15 mouse cellular contexts compared by ENCODE assay signal in genomic region chr11:36481524-36481923, GRCm38 (mm10).
DNase-seq lines count a peak whose midpoint lies in the region; ATAC-seq and TF ChIP-seq lines count a peak whose summit lies in the region.
"Had no signal": no experiment of that assay in that cellular context is flagged by ENCODE, and none has a peak within 500 bp of the region (broad histone marks: within the 10 kb centered on the region; RNA-seq: fewer than 3 reads in every experiment).

No protein-coding gene starts in this region.

- peak; percentile 66 for DNase-seq in heart, adult 11 months
- DNase-seq in heart, postnatal 14 days = no peak
- DNase-seq in hindbrain, postnatal 0 days (ENCODE audit: low spot score) = no peak
- DNase-seq: adrenal gland, adult 8-10 months; cerebellum, adult 11 months; cerebellum, postnatal 25 days; gastrocnemius, adult 2 months; liver, postnatal 0 days; thymus, postnatal 4 days had no signal

- peaks cover 40% of the 10 kb centered on the region for H3K4me1 ChIP-seq in hindbrain, embryonic 12.5 days
- H3K4me1 ChIP-seq in hindbrain, postnatal 0 days (ENCODE audit: insufficient read depth, low read length) = peaks cover 10% of the 10 kb centered on the region
- peaks cover 35% of the 10 kb centered on the region for H3K4me1 ChIP-seq in midbrain, embryonic 12.5 days
- H3K4me1 ChIP-seq in midbrain, embryonic 16.5 days (ENCODE audit: control insufficient read depth, insufficient read depth, low read length) = peaks cover 49% of the 10 kb centered on the region
- H3K4me1 ChIP-seq in neural tube, embryonic 14.5 days (ENCODE audit: control insufficient read depth, insufficient read depth, low read length) = peaks cover 27% of the 10 kb centered on the region; the same call in 1 of the 2 replicates

- TF ChIP-seq CTCF in hindbrain, postnatal 0 days (IDR thresholded peaks at IDR 0.05; ENCODE audit: low read depth) = no peak

- H3K27ac ChIP-seq in hindbrain, embryonic 12.5 days = no peak overlapping the region
- no peak overlapping the region for H3K27ac ChIP-seq in hindbrain, postnatal 0 days
- H3K27ac ChIP-seq in midbrain, embryonic 12.5 days (replicated peaks) = no peak overlapping the region
- no peak overlapping the region for H3K27ac ChIP-seq in midbrain, embryonic 16.5 days (ENCODE audit: low read length)
- H3K27ac ChIP-seq in neural tube, embryonic 14.5 days (ENCODE audit: low read depth, low read length) = no peak overlapping the region
- H3K27ac ChIP-seq: gastrocnemius, adult 2 months had no signal

- no peaks in the 10 kb centered on the region for H3K9me3 ChIP-seq in hindbrain, embryonic 12.5 days (replicated peaks)
- H3K9me3 ChIP-seq in hindbrain, postnatal 0 days (ENCODE audit: low read length) = no peaks in the 10 kb centered on the region
- H3K9me3 ChIP-seq in midbrain, embryonic 12.5 days = no peaks in the 10 kb centered on the region
- H3K9me3 ChIP-seq in midbrain, embryonic 16.5 days (replicated peaks; ENCODE audit: control insufficient read depth, low read length, poor library complexity, severe bottlenecking) = no peaks in the 10 kb centered on the region
- no peaks in the 10 kb centered on the region for H3K9me3 ChIP-seq in neural tube, embryonic 14.5 days (ENCODE audit: control insufficient read depth, low read length)

- ATAC-seq in hindbrain, embryonic 12.5 days (ENCODE audit: low FRiP score) = peak; percentile 59
- ATAC-seq in hindbrain, postnatal 0 days = no peak
- peak; percentile 21; the same call in 1 of the 2 replicates for ATAC-seq in midbrain, embryonic 12.5 days (ENCODE audit: low FRiP score, low read depth)
- ATAC-seq in midbrain, embryonic 16.5 days = no peak
- peak; percentile 75 for ATAC-seq in neural tube, embryonic 14.5 days (ENCODE audit: low read depth)
- ATAC-seq: inflammation-experienced regulatory T-cells, adult 6 months; liver, postnatal 0 days had no signal

- WGBS in hindbrain, embryonic 12.5 days = 45% methylated on average over 7 of the region's 7 CpGs
- WGBS in hindbrain, postnatal 0 days = 31% methylated on average over 7 of the region's 7 CpGs
- WGBS in midbrain, embryonic 12.5 days = 59% methylated on average over 7 of the region's 7 CpGs
- WGBS in midbrain, embryonic 16.5 days = 40% methylated on average over 7 of the region's 7 CpGs
- 18% methylated on average over 7 of the region's 7 CpGs for WGBS in neural tube, embryonic 14.5 days

- H3K27me3 ChIP-seq in hindbrain, embryonic 12.5 days = no peaks in the 10 kb centered on the region
- H3K27me3 ChIP-seq in hindbrain, postnatal 0 days (ENCODE audit: insufficient read depth, low read length) = no peaks in the 10 kb centered on the region
- H3K27me3 ChIP-seq in midbrain, embryonic 12.5 days = no peaks in the 10 kb centered on the region
- H3K27me3 ChIP-seq in midbrain, embryonic 16.5 days (ENCODE audit: control insufficient read depth, insufficient read depth, low read depth, low read length) = no peaks in the 10 kb centered on the region
- no peaks in the 10 kb centered on the region for H3K27me3 ChIP-seq in neural tube, embryonic 14.5 days (ENCODE audit: control insufficient read depth, insufficient read depth, low read length)

- no peaks in the 10 kb centered on the region for H3K36me3 ChIP-seq in hindbrain, embryonic 12.5 days
- no peaks in the 10 kb centered on the region for H3K36me3 ChIP-seq in hindbrain, postnatal 0 days (ENCODE audit: insufficient read depth, low read length)
- no peaks in the 10 kb centered on the region for H3K36me3 ChIP-seq in midbrain, embryonic 12.5 days
- no peaks in the 10 kb centered on the region for H3K36me3 ChIP-seq in midbrain, embryonic 16.5 days (ENCODE audit: control insufficient read depth, insufficient read depth, low read length)
- no peaks in the 10 kb centered on the region for H3K36me3 ChIP-seq in neural tube, embryonic 14.5 days (ENCODE audit: control insufficient read depth, insufficient read depth, low read length)

- H3K4me2 ChIP-seq in hindbrain, embryonic 12.5 days (replicated peaks) = no peak overlapping the region
- no peak overlapping the region for H3K4me2 ChIP-seq in hindbrain, postnatal 0 days (ENCODE audit: low read depth, low read length)
- H3K4me2 ChIP-seq in midbrain, embryonic 12.5 days (replicated peaks) = no peak overlapping the region
- H3K4me2 ChIP-seq in midbrain, embryonic 16.5 days (ENCODE audit: low read length) = no peak overlapping the region
- H3K4me2 ChIP-seq in neural tube, embryonic 14.5 days (ENCODE audit: low read depth, low read length) = no peak overlapping the region

- H3K9ac ChIP-seq in hindbrain, embryonic 12.5 days = no peak overlapping the region
- no peak overlapping the region for H3K9ac ChIP-seq in hindbrain, postnatal 0 days (replicated peaks; ENCODE audit: low read length)
- H3K9ac ChIP-seq in midbrain, embryonic 12.5 days (replicated peaks) = no peak overlapping the region
- no peak overlapping the region for H3K9ac ChIP-seq in midbrain, embryonic 16.5 days (ENCODE audit: low read depth, low read length)
- H3K9ac ChIP-seq in neural tube, embryonic 14.5 days (replicated peaks; ENCODE audit: low read depth, low read length) = no peak overlapping the region
- H3K9ac ChIP-seq: liver, postnatal 0 days had no signal

- intact Hi-C loops in heart, postnatal 14 days (cut with DNase I) = loop anchor here (10.0 kb wide), 1 partner anchor 437 kb away; no protein-coding TSS in a partner anchor

- H3K4me3 ChIP-seq in hindbrain, embryonic 12.5 days = no peak overlapping the region
- no peak overlapping the region for H3K4me3 ChIP-seq in hindbrain, postnatal 0 days (ENCODE audit: low read length)
- no peak overlapping the region for H3K4me3 ChIP-seq in midbrain, embryonic 12.5 days
- H3K4me3 ChIP-seq in midbrain, embryonic 16.5 days (ENCODE audit: low read depth, low read length) = no peak overlapping the region
- no peak overlapping the region for H3K4me3 ChIP-seq in neural tube, embryonic 14.5 days (ENCODE audit: low read depth, low read length)
- H3K4me3 ChIP-seq: erythroblast, embryonic 14.5 days; gastrocnemius, adult 2 months had no signal

Comparison
In these comparisons a context has a peak if more than half of its experiments do, and no peak if none do; other contexts are left out.
1. ATAC-seq: peak in hindbrain, embryonic 12.5 days (single experiment), midbrain, embryonic 12.5 days (single experiment) and neural tube, embryonic 14.5 days (single experiment); none in hindbrain, postnatal 0 days (single experiment) and midbrain, embryonic 16.5 days (single experiment).